Mouse (Mus musculus) stomach, embryonic 14.5 days (tissue): ENCODE measurements at regions not wholly inside any gene's neighbourhood (a gene's known extent, or its start where the extent isn't known, plus 50 kb on each side); places are given as distances from the start of the nearest gene placed in this dataset.

Source experiments
- ATAC-seq: fragments of 200-750 bp; cut with Nextera tagmentation; 2 replicates; pipeline ENCODE4 v1.8.0; 2017; ENCODE audit warnings: low read depth, moderate TSS enrichment; ENCODE audit not compliant: insufficient number of reproducible peaks, insufficient read depth, low FRiP score
- H3K27ac ChIP-seq: fragments of 300-500 bp; sonication (generic); 2 replicates; pipeline ENCODE4 v1.5.1; 2014; ENCODE audit warnings: mild to moderate bottlenecking, low read length, moderate library complexity, mixed read lengths
- H3K27me3 ChIP-seq: fragments of 300-500 bp; sonication (generic); 2 replicates; pipeline ENCODE4 v1.6.1; 2014; ENCODE audit warnings: low read length, control low read depth, mixed read lengths; ENCODE audit not compliant: control insufficient read depth, insufficient read depth
- H3K36me3 ChIP-seq: fragments of 300-500 bp; sonication (generic); 2 replicates; pipeline ENCODE4 v1.6.1; 2014; ENCODE audit warnings: mild to moderate bottlenecking, control low read depth, low read length, moderate library complexity, mixed read lengths; ENCODE audit not compliant: control insufficient read depth, insufficient read depth
- H3K4me1 ChIP-seq: fragments of 300-500 bp; sonication (generic); 2 replicates; pipeline ENCODE4 v1.6.1; 2014; ENCODE audit warnings: low read length, control low read depth, mixed read lengths; ENCODE audit not compliant: control insufficient read depth, insufficient read depth
- H3K4me2 ChIP-seq: fragments of 300-500 bp; sonication (generic); replicated peaks from 2 replicates; pipeline ENCODE4 v1.6.1; 2014; ENCODE audit warnings: low read depth, low read length, control low read depth
- H3K4me3 ChIP-seq: fragments of 300-500 bp; sonication (generic); 2 replicates; pipeline ENCODE4 v1.5.1; 2014; ENCODE audit warnings: low read depth, low read length, control low read depth
- H3K9ac ChIP-seq: fragments of 300-500 bp; sonication (generic); replicated peaks from 2 replicates; pipeline ENCODE4 v1.6.1; 2014; ENCODE audit warnings: low read depth, mild to moderate bottlenecking, control low read depth, low read length, moderate library complexity, mixed read lengths
- H3K9me3 ChIP-seq: fragments of 300-500 bp; sonication (generic); 2 replicates; pipeline ENCODE4 v1.6.1; 2016; ENCODE audit warnings: low read depth, low read length, control low read depth; ENCODE audit not compliant: control insufficient read depth
- WGBS: fragments of 180-500 bp; shearing (Covaris S2); extraction: QIAGEN DNeasy Blood & Tissue Kit; methylation state at CpG from one replicate; pipeline ENCODE4 v1.1.7; 2014; 5-methylcytosine and 5-hydroxymethylcytosine counted together

DNA sequence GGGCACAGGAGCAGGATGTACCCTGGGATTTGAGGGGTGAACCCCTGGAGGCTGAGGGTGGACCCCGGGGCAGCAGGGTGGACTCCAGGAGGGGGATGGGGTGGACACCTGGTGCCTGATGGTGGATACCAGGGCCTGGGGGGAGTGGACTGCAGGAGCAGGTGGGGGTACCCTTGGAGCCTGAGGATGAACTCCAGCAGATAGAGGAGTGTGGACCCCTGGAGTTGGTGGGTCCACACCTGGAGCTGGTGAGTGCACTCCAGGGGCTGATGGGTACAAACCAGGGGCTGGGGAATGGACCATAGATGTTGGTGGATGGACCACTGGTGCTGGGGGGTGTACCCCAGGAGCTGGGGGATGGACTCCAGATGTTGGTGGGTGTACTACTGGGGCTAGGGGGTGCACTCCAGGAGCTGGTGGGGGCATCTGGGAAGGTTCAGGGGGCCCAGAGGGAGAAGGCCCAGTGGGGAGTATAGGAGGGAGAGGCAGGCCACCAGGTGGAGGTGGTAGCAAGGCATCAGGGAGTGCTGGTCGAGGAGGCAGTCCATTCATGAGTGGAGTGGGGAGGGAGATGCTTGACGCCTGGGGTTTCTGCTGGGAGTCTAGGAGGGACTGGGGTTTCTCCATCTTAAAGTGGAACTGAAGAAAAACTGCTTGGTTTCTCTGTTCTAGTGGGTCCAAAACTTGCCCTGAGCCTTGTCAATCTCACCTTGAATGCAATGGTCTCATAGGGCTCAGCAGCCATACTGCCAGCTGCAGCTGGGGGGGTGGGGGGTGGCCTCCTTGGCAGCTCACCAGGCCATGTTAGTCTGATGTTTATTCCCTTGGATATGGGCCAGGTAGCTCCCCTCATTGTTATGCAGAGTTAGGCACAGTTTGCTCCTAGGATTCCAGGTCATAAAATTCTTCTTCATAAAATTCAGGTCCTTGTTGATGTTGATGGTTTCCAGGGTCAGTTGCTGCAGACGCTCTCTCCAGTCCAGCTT, 183.0 kb upstream of the Ell2 start:
- H3K4me3 ChIP-seq = no peak overlapping the region
- ATAC-seq = 0 out of 2 replicates have a peak, but pooled peaks have one; percentile 42
- no peak overlapping the region for H3K9ac ChIP-seq
- no peak overlapping the region for H3K27ac ChIP-seq
- 79% methylated on average over 4 of the region's 4 CpGs for WGBS
- H3K4me2 ChIP-seq = no peak overlapping the region
- H3K27me3 ChIP-seq = no peaks in the 10 kb centered on the region
- H3K4me1 ChIP-seq = no peaks in the 10 kb centered on the region
- H3K9me3 ChIP-seq = no peaks in the 10 kb centered on the region
- no peaks in the 10 kb centered on the region for H3K36me3 ChIP-seq

- Histone ChIP-seq H3K27ac (no peak overlapping the region), H3K9me3 (no peaks in the 10 kb centered on the region), H3K9ac (no peak overlapping the region), H3K4me2 (no peak overlapping the region), H3K36me3 (no peaks in the 10 kb centered on the region), H3K4me3 (no peak overlapping the region), H3K27me3 (no peaks in the 10 kb centered on the region), H3K4me1 (no peaks in the 10 kb centered on the region)
- no peak for ATAC-seq
- WGBS = 94% methylated on average over 4 of the region's 4 CpGs
Observed at GRCm38 (mm10) chr13:75524481-75524880, 182.1 kb upstream of the Ell2 start.

DNA sequence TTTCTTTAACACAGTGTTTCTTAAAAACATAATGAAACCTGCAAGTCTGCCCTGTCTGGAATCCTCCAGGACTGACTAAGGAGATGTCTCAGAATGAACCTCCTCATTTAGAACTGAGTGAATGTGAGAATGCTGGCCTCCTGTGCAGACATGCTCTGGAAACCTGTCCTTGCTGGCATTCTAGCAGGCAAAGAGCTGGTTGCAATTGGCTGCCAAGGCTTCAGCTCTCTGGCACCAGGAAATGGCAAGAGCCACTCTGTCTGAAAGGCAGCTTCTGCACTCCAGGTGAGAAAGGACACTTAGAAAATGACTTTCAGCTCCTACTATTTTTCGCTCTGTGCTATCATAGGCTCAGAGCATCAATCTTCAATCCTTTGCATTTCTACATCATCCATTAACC, 175.0 kb upstream of the Ell2 start:
- H3K9ac ChIP-seq = no peak overlapping the region
- WGBS = 73% methylated on average over 1 of the region's 1 CpGs
- ATAC-seq = no peak
- H3K9me3 ChIP-seq = no peaks in the 10 kb centered on the region
- no peaks in the 10 kb centered on the region for H3K4me1 ChIP-seq
- no peak overlapping the region for H3K4me3 ChIP-seq
- H3K27me3 ChIP-seq = no peaks in the 10 kb centered on the region
- H3K36me3 ChIP-seq = no peaks in the 10 kb centered on the region
- no peak overlapping the region for H3K27ac ChIP-seq
- H3K4me2 ChIP-seq = no peak overlapping the region

DNA sequence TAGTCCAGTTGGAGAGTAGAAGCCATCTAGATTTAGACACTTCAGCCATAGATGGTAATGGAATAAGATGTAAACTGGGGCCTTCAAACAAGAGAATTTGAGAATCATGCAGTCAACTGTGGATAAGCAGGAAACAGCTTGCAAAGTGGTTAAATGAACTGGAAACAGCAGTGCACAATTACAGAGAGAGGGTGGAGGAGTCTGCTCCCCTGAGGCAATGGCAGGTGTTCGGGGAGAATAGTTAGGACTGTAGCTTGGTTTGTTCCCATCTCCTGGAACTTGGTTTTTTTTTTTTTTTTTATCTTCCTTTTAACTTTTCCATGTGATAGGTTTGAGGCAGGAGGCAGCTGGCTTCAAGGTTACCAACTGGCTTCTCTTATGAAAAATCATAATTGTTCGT, 165.1 kb upstream of the Ell2 start:
- no peak for ATAC-seq
- no peaks in the 10 kb centered on the region for H3K36me3 ChIP-seq
- H3K4me1 ChIP-seq = no peaks in the 10 kb centered on the region
- H3K9me3 ChIP-seq = no peaks in the 10 kb centered on the region
- no peak overlapping the region for H3K9ac ChIP-seq
- no peak overlapping the region for H3K4me2 ChIP-seq
- H3K27me3 ChIP-seq = no peaks in the 10 kb centered on the region
- H3K4me3 ChIP-seq = no peak overlapping the region
- H3K27ac ChIP-seq = no peak overlapping the region
- 84% methylated on average over 2 of the region's 2 CpGs for WGBS

DNA sequence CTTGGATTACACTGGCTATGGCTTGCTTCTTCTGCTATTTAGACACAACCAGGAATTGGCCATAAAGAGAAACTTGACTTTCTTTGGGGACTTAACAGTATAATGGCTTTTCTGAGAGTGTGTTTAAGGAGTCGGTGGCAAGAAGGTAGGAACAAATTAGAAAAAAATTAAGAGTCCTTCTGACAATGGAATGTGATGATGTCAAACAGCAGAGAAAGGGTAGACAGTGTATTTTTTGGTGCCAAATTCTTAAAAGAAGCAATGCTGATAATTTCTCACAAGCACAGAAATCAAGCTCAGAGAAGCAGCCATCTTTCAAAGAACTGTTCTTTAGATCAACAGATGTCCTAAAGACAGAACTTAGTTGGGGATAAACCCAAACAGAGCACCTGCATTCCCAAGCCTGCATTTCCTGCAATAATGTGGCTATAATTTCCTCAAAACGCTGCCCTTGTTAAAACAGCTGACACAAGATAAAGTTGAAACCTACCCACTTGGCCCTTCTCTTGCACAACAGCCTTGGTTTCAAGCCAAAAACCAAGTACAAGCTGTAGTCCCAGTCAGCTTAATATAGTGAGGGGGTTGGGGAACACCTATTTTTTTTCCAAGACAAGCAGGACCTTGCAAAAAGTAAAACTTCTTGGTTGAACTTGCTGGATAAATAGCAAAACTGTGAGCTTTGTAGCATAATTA, 164.2 kb upstream of the Ell2 start:
- Histone ChIP-seq H3K4me3 (no peak overlapping the region), H3K4me1 (no peaks in the 10 kb centered on the region), H3K9me3 (no peaks in the 10 kb centered on the region), H3K36me3 (no peaks in the 10 kb centered on the region), H3K27me3 (no peaks in the 10 kb centered on the region), H3K4me2 (no peak overlapping the region), H3K27ac (no peak overlapping the region), H3K9ac (no peak overlapping the region)
- WGBS = 52% methylated on average over 2 of the region's 2 CpGs
- no peak for ATAC-seq

GRCm38 (mm10) chr13:75542946-75543327, 163.6 kb upstream of the Ell2 start:
- no peak overlapping the region for H3K4me3 ChIP-seq
- no peak overlapping the region for H3K27ac ChIP-seq
- no peak overlapping the region for H3K9ac ChIP-seq
- ATAC-seq = no peak
- no peaks in the 10 kb centered on the region for H3K36me3 ChIP-seq
- no peaks in the 10 kb centered on the region for H3K9me3 ChIP-seq
- no peaks in the 10 kb centered on the region for H3K4me1 ChIP-seq
- no peaks in the 10 kb centered on the region for H3K27me3 ChIP-seq
- no peak overlapping the region for H3K4me2 ChIP-seq

- Histone ChIP-seq H3K4me2 (no peak overlapping the region), H3K27me3 (no peaks in the 10 kb centered on the region), H3K9me3 (no peaks in the 10 kb centered on the region), H3K27ac (no peak overlapping the region), H3K36me3 (no peaks in the 10 kb centered on the region), H3K4me1 (no peaks in the 10 kb centered on the region), H3K4me3 (no peak overlapping the region), H3K9ac (no peak overlapping the region)
- ATAC-seq = peak; percentile 58; the same call in 1 of the 2 replicates
- WGBS = 60% methylated on average over 3 of the region's 3 CpGs
Observed at GRCm38 (mm10) chr13:75543595-75543994, 163.0 kb upstream of the Ell2 start.

GRCm38 (mm10) chr13:75544728-75545127, 161.8 kb upstream of the Ell2 start:
- Histone ChIP-seq H3K27ac (no peak overlapping the region), H3K36me3 (no peaks in the 10 kb centered on the region), H3K27me3 (no peaks in the 10 kb centered on the region), H3K4me2 (no peak overlapping the region), H3K4me1 (no peaks in the 10 kb centered on the region), H3K9me3 (no peaks in the 10 kb centered on the region), H3K9ac (no peak overlapping the region), H3K4me3 (no peak overlapping the region)
- ATAC-seq = no peak
